Mouse (Mus musculus): ENCODE measurements at regions not wholly inside any gene's neighbourhood (a gene's known extent, or its start where the extent isn't known, plus 50 kb on each side); places are given as distances from the start of the nearest gene placed in this dataset.

GRCm38 (mm10) chr11:112659911-112660310, 122.1 kb upstream of the Sox9 start:
- no peak for TF ChIP-seq EP300 (IDR thresholded peaks at IDR 0.05; ENCODE audit: low read depth)
- no peak for TF ChIP-seq CTCF (IDR thresholded peaks at IDR 0.05; ENCODE audit: low read depth)
